Mouse (Mus musculus) small intestine, adult 2 months (tissue): Measurements from ENCODE around the gene Plcb4.

Source experiments
- CTCF ChIP-seq: fragments of 200-500 bp; IDR thresholded peaks from 2 replicates; pipeline ENCODE4 v1.5.1; 2012; ENCODE audit warnings: low read depth, mild to moderate bottlenecking, control low read depth, inconsistent platforms, low read length, moderate library complexity, mixed read lengths; ENCODE audit not compliant: insufficient replicate concordance, insufficient read length; ENCODE audit errors: extremely low read depth
- POLR2A ChIP-seq: fragments of 200-500 bp; IDR thresholded peaks from 2 replicates; pipeline ENCODE4 v1.6.1; 2012; ENCODE audit warnings: low read depth, mild to moderate bottlenecking, control low read depth, inconsistent platforms, low read length, moderate library complexity

GRCm38 (mm10) chr2:135680001-135680400 lies 21.2 kb downstream of the Plcb4 start:
- TF ChIP-seq POLR2A (no peak), CTCF (no peak)
